Mouse (Mus musculus) erythroblast, embryonic 14.5 days (primary cell): ENCODE data around the gene Il4ra. TPM values are rescaled to one million over a fixed set of nuclear protein-coding genes. Genes with fewer than 3 reads are reported as not detected.

ENCODE experiments used
- H3K27me3 ChIP-seq: 2 replicates; pipeline ENCODE4 v1.6.1; 2012; ENCODE audit warnings: inconsistent platforms; ENCODE audit not compliant: control insufficient read depth
- H3K36me3 ChIP-seq: 2 replicates; pipeline ENCODE4 v1.6.1; 2012; ENCODE audit warnings: mild to moderate bottlenecking, inconsistent platforms; ENCODE audit not compliant: control insufficient read depth
- H3K4me1 ChIP-seq: 2 replicates; pipeline ENCODE4 v1.6.1; 2012; ENCODE audit warnings: inconsistent platforms; ENCODE audit not compliant: control insufficient read depth
- H3K4me3 ChIP-seq: replicated peaks from 2 replicates; pipeline ENCODE3; 2012; ENCODE audit warnings: moderate library complexity, mild to moderate bottlenecking, inconsistent platforms
- H3K9me3 ChIP-seq: 2 replicates; pipeline ENCODE4 v1.6.1; 2012; ENCODE audit warnings: low read length, inconsistent platforms, mixed read lengths; ENCODE audit not compliant: control insufficient read depth
- GATA1 ChIP-seq: IDR thresholded peaks from 2 replicates; pipeline ENCODE4 v1.6.1; 2012; ENCODE audit warnings: low read length, inconsistent platforms, mixed read lengths
- TAL1 ChIP-seq: IDR thresholded peaks from 3 replicates; pipeline ENCODE4 v1.6.1; 2012; ENCODE audit warnings: low read length, inconsistent platforms, mixed read lengths
- polyA plus RNA-seq: library from polyadenylated mRNA; stranded (reverse); fragments of >175 nt; gene quantifications from 2 replicates; pipeline ENCODE4 v1.2.3, GENCODE M21; 2012

Gene Il4ra
- polyA plus RNA-seq, 1 experiment = 0.09 TPM

DNA sequence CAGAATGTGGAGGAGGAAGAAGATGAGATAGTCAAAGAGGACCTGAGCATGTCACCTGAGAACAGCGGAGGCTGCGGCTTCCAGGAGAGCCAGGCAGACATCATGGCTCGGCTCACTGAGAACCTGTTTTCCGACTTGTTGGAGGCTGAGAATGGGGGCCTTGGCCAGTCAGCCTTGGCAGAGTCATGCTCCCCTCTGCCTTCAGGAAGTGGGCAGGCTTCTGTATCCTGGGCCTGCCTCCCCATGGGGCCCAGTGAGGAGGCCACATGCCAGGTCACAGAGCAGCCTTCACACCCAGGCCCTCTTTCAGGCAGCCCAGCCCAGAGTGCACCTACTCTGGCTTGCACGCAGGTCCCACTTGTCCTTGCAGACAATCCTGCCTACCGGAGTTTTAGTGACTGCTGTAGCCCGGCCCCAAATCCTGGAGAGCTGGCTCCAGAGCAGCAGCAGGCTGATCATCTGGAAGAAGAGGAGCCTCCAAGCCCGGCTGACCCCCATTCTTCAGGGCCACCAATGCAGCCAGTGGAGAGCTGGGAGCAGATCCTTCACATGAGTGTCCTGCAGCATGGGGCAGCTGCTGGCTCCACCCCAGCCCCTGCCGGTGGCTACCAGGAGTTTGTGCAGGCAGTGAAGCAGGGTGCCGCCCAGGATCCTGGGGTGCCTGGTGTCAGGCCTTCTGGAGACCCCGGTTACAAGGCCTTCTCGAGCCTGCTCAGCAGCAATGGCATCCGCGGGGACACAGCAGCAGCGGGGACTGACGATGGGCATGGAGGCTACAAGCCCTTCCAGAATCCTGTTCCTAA is 24.0 kb downstream of the Il4ra start:
- peaks cover 5% of the 10 kb centered on the region for H3K36me3 ChIP-seq
- no peak overlapping the region for H3K4me3 ChIP-seq
- peaks cover 4% of the 10 kb centered on the region for H3K4me1 ChIP-seq
- no peaks in the 10 kb centered on the region for H3K9me3 ChIP-seq
- no peak for TF ChIP-seq GATA1
- no peak for TF ChIP-seq TAL1
- peaks cover 15% of the 10 kb centered on the region for H3K27me3 ChIP-seq

DNA sequence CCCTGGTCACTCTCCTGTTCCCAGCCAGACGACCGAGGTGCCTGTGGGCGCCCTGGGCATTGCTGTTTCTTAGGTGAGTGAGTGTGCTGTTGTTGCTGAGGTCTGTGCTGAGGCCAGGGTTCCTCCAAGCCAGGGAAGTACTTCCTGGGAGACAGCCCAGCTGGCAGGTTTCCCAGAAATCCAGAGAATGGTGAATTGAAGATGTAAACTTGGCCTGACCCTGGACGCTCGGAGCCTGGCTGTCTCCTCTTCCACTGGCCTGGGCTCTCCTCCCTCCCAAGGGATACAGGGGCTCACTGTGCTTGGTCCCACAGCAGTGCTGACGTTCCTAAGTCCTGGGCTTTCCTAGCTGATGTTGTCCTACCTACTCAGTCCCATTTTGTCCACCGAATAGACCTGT is 25.1 kb downstream of the Il4ra start:
- H3K9me3 ChIP-seq = no peaks in the 10 kb centered on the region
- H3K4me1 ChIP-seq = peaks cover 10% of the 10 kb centered on the region
- H3K4me3 ChIP-seq = no peak overlapping the region
- peaks cover 5% of the 10 kb centered on the region for H3K36me3 ChIP-seq
- no peak for TF ChIP-seq TAL1
- TF ChIP-seq GATA1 = no peak
- H3K27me3 ChIP-seq = peaks cover 17% of the 10 kb centered on the region

DNA sequence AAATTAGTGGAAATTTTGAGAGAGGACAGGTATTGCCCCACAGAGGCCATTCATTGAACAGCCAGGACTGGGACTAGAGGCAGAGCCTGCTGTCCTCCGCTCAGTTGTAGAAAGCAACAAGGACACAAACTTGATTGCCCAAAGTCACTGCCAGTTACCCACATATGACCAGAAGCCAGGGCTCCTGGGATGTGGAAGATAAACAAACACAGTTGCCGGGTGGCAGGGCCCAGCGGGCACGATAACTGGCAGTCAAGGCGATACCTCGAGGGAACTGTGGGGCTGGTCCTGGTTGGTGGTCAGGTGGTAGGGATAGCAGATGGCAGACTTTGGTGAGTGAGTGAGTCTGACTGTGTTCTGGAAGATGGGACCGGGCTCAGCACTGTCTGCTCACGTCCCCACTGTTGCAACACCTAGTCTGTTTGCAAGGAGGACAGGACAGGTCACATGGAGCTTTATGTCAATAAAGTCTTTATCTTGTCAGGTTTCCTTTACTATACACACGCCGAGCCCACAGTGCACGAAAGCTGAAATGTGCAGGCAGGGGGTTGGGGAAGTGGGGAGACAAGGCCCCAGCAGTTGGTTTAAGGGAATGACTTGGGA is 25.7 kb downstream of the Il4ra start:
- Histone ChIP-seq H3K4me1 (peaks cover 10% of the 10 kb centered on the region), H3K36me3 (peaks cover 5% of the 10 kb centered on the region), H3K27me3 (peaks cover 17% of the 10 kb centered on the region), H3K4me3 (no peak overlapping the region), H3K9me3 (no peaks in the 10 kb centered on the region)
- TF ChIP-seq TAL1 (no peak), GATA1 (no peak)

DNA sequence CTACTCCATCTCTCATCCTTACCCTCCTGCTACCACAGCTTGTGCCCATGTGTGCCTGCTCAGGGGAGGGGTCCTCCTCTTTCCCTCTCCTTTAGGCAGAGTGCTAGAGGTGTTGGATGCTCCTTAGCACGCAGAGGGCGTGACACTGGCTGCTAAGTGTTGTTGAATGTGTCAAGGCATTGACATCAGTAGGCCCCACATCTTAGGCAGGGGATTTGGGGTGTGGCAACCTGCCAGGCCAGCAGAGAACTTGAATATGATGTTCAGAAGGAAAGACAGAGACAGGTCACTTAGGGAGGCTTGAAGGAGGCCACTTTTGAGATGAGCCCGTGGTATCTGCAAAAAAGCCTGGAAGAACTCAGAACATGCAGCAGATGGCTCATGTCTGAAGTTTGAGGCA is 26.2 kb downstream of the Il4ra start:
- Histone ChIP-seq H3K36me3 (peaks cover 5% of the 10 kb centered on the region), H3K4me1 (peaks cover 10% of the 10 kb centered on the region), H3K9me3 (no peaks in the 10 kb centered on the region), H3K27me3 (peaks cover 17% of the 10 kb centered on the region), H3K4me3 (no peak overlapping the region)
- TF ChIP-seq TAL1 (no peak), GATA1 (no peak)

DNA sequence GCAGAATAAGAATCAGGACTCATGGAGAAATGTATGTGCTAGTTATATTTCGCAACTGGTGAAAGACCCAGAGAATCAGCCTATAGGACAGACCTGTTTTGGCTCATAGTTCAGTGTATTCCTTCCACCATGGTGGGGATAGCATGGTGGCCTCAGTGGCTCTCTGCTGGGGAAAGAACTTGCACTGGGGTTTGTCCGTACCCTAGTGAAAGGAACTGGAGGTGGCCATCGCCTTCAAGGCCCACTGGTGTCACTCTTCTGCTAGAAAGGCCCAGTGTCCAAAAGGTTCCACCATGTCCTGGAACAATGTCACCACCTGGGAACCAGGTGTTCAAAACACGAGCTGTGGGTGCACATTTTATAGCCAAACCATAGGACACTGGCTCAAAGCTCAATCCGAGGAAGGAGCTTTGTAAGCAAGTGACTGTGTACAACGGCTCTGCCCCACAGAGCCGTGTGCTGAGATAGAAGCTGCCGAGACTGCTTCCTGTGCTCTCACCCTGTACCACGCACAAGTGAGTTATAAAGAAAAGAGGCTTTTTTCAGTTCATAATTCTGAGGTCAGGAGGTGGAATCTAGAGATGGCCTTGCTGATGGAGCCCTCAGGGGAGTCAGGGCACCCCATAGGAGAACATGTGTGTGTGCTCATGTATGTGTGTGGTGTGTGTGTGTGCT is 27.8 kb downstream of the Il4ra start:
- TF ChIP-seq TAL1 (no peak), GATA1 (no peak)
- Histone ChIP-seq H3K36me3 (peaks cover 4% of the 10 kb centered on the region), H3K4me3 (no peak overlapping the region), H3K4me1 (peaks cover 10% of the 10 kb centered on the region), H3K27me3 (peaks cover 19% of the 10 kb centered on the region), H3K9me3 (no peaks in the 10 kb centered on the region)

DNA sequence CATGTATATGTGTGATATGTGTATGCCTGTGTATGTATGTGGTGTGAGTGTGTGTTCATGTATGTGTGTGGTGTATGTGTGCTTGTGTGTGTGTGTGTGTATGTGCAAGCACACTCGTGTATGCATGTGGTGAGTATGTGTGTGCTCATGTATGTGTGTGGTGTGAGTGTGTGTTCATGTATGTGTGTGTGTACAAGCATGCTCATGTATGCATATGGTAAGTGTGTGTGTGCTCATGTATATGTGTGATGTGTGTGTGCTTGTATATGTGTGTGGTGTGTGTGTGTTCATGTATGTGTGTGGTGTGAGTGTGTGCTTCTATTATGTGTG is 28.3 kb downstream of the Il4ra start:
- Histone ChIP-seq H3K4me3 (no peak overlapping the region), H3K27me3 (peaks cover 19% of the 10 kb centered on the region), H3K9me3 (no peaks in the 10 kb centered on the region), H3K4me1 (peaks cover 10% of the 10 kb centered on the region), H3K36me3 (peaks cover 3% of the 10 kb centered on the region)
- TF ChIP-seq TAL1 (no peak), GATA1 (no peak)

DNA sequence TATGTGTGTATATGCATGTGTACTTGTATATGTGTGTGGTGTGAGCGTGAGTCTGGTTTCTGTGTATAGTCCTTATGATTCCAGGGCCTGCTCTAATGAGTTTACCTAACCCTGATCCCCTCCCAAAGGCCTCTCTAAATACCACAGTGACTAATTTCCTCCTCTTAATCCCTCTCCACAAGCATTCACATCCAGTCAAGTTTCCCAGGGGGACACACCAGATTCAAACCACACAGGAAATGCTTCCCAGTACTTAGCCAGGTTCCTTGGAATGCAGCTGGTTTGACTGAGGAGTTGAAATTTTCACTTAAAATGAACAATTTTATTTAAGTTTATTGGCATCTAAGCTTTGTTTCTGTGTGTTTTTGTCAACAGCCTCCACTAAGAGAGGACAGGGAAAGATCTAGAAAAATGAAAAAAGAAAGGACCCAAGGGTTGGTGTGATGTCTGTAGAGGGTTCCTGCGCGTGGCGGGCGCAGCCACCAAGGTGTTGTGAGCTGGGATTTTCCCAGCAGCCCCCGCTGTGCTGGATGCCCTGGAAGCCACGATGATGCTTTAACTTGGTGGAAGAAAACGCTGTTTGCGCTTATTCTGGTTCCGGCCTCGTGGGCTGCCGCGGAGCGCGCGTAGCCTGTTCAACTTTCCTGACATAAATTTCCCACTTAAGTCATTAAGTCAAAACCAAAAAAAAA is 28.9 kb downstream of the Il4ra start:
- Histone ChIP-seq H3K27me3 (peaks cover 19% of the 10 kb centered on the region), H3K9me3 (no peaks in the 10 kb centered on the region), H3K36me3 (peaks cover 2% of the 10 kb centered on the region), H3K4me3 (peak overlapping the region; percentile 65), H3K4me1 (peaks cover 10% of the 10 kb centered on the region)
- TF ChIP-seq GATA1 (no peak), TAL1 (no peak)

DNA sequence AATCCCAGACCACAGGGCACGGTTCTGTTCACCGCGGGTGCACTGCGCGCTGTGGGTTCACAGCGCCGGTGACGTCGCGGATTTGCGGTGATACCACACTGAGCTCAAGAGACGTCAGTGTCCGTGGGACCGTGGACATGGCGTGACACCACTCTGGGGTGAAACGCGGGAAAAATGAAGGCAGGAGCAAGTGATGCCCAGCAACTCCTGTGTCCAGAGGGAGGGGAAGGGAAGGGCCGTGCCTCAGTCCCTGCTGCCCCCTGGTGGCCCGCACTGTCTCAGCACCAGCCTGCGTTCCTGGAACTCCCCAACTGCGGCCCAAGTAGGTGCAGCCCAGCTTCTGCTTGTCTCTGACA is 29.4 kb downstream of the Il4ra start:
- H3K36me3 ChIP-seq = no peaks in the 10 kb centered on the region
- TF ChIP-seq GATA1 (no peak), TAL1 (no peak)
- H3K27me3 ChIP-seq = peaks cover 20% of the 10 kb centered on the region
- peak overlapping the region; percentile 65 for H3K4me3 ChIP-seq
- peaks cover 3% of the 10 kb centered on the region for H3K9me3 ChIP-seq
- peaks cover 10% of the 10 kb centered on the region for H3K4me1 ChIP-seq

DNA sequence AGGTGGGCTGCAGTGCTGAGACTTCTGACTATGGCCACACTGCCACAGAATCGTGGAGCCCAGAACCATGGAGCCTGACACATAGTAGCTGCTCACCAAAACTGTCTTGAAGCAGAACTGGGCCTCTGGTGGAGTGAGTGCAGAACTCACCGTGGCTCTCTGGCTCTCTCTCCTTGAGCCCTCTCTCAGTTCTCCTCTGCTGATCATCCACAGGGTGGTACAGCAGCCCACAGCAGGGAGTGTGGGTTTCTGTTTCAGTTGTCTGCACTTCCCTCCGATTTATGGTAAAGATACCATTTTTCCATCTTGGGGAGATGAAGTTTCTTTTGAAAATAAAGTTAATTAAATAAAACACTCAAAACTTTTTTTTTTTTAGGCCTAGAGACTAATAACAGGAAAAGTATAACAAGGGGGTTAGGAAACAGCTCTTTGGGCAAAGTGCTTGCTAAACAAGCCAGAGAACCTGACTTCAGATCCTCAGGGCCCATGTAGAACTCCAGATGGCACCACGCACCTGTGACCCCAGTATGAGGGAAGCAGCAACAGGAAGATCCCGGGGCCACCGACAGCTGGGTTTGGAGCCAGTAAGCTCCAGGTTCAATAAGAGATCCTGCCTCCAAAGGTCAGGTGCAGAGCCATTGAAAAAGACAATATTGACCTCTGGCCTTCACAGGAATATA is 31.5 kb downstream of the Il4ra start:
- peaks cover 8% of the 10 kb centered on the region for H3K4me1 ChIP-seq
- peaks cover 6% of the 10 kb centered on the region for H3K9me3 ChIP-seq
- no peaks in the 10 kb centered on the region for H3K36me3 ChIP-seq
- no peak overlapping the region for H3K4me3 ChIP-seq
- H3K27me3 ChIP-seq = peaks cover 22% of the 10 kb centered on the region
- no peak for TF ChIP-seq TAL1
- no peak for TF ChIP-seq GATA1
